Mouse (Mus musculus) adipocyte (in vitro differentiated cells): ENCODE measurements around the gene Mns1.

Experiments
- DNase-seq: peaks from one replicate; pipeline ENCODE4 v3.0.0-alpha.2; 2016; ENCODE audit warnings: low spot score

Gene Mns1

DNA sequence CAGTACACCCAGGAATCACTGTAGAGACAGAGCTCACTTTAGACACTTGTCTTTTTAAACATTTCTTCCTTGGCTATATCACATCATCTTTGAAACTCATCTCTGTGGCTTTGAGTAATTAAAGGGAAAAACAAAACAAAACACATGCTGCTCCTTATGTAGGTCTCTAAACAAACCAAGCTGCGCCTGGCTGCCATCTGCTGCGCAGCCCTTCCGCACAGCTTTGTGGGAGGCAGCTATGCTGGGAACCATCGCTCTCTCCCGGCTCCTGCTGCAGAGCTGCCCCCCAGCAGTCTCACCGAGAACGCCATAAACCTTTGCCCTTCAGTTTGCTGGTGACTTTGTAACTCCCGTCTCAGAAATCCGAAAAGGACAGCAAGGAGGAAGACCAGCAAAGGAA lies 37.7 kb downstream of the Mns1 start:
- no peak for DNase-seq

DNA sequence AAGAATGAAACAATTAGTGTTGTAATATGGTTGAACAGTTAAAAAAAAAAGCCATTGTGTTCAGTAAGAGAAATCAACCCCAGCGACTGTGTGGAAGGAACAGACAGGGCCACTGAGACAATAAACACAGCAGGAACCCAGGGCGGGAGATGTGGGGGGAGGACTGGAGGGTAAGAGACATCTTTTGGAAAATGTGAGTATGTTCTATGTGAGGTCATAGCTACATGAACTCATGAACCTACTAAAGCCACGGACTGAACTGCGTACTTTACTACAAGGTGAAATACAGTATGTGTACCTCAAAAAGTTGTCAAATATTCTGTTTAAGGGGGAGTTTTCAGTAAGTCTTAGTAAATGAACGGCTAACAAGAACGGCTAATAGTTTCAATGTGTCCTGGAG lies 39.5 kb downstream of the Mns1 start:
- DNase-seq = no peak

DNA sequence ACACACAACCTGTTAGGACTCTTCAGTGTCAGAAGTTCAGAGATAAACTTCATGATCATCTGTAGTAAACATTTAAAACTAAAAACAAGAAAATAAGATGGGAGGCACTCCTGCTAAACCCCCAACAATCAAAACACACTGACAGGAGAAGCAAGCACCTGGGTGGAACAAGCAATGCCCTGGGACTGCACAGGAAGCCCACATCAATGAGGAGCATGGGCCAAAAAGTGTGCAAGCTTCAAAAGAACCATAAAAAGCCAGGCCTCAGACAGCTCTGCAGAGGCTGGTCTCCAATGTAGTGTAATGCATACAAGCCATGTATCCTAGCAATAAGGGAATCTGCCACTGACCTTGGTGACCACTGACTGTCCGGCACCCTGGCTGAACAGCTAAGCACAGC lies 41.5 kb downstream of the Mns1 start:
- DNase-seq = no peak

GRCm38 (mm10) chr9:72488523-72488922 lies 50.7 kb downstream of the Mns1 start:
- no peak for DNase-seq

DNA sequence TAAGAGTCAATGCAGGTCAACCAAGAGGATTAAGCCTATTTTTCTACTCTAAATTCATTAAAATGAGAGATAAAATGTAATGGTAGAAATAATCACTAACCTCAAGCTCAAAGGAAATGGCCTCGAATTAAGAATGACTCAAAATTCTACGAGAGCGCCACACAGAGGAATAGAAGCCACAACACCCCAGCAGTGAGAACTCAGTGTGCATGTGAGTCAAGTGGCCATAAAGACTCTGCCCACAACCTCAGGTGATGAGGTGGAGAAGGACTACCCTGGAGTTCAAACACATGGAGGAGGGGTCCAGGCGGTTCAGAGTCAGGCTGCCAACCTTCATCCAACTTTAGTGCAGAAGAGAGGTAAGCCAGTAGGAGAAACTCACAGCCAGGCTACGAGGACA lies 51.3 kb downstream of the Mns1 start:
- no peak for DNase-seq

DNA sequence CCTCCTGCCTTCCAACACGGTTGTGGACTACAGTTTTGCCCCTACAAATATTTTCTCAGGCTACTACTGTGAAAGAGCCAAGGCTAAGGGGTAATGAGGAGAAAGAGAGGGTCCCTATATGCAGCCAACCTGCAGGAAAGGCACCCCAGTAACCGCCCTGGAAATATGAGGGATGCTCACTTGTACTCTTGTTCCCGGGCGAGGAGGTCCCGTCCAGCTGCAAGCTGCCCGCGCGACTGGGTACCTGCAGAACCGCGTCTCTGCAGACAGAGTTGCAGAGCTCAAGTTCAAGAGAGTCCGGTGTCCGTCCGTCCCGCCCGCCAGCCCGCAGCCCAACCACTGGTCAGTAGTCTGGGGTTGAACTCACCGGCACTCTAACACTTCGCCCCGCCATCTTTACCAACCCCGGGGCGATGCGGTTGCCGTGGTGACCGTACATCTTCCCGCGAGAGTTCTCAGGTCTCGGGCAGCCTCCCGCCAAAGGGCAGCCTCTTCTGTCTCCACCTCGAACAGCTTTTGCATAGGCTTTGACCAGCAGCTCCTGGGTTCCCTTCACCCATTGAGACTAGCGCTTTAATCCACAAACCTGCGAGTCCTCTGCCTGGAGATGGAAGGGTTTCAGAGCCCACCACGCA lies 53.9 kb downstream of the Mns1 start:
- DNase-seq = peak; percentile 86

DNA sequence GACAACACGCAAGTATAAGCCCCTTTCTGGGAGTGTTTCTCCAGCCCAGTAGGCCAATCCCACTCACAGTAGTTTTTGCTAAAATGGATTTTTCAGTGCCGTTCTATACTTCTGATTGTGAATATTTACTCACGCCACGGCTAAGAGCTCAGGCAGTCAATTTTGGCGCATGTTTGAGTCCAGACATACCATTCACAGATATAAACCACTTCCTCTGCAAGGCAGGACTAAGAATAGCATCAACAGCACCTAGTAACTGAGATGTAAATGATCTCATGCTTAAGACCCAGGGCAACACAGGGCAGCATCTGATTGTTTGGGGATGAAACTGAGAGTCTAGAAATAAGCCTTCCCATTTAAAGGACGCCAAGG lies 54.4 kb downstream of the Mns1 start, which contains the start of gene Tex9:
TSS of gene Tex9 (minus strand) at position 19 of the 372 bp plus-strand sequence.
- no peak for DNase-seq

DNA sequence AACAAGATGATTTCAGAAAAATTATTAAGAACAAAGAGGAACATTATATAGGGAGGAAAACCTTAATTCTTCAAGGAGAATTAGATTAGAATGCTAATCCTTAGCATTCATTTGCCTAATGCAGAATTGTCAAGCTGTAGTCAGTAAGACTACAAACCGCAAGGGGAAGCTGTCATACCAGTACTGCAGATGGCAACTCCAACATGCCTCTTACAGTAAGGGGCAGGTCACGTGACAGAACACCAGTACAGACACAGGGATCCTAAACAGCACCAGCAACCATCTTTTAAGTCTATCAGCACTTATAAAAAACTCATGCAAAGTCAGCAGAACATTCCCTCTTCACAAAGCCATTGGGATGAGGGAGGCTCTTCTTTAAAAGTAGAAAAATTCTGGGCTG lies 55.7 kb downstream of the Mns1 start:
- DNase-seq = no peak

GRCm38 (mm10) chr9:72493984-72494685 lies 56.3 kb downstream of the Mns1 start:
- no peak for DNase-seq

- no peak for DNase-seq
Measured at GRCm38 (mm10) chr9:72496691-72497090, 58.9 kb downstream of the Mns1 start.

GRCm38 (mm10) chr9:72497171-72497570 lies 59.4 kb downstream of the Mns1 start:
- DNase-seq = no peak
